Mouse (Mus musculus): ENCODE results near the gene Alpl. TPM values are rescaled to one million over a fixed set of nuclear protein-coding genes. Genes with fewer than 3 reads are reported as not detected.

Alpl gene
- polyA plus RNA-seq, 1 experiment: 1.2 TPM

DNA sequence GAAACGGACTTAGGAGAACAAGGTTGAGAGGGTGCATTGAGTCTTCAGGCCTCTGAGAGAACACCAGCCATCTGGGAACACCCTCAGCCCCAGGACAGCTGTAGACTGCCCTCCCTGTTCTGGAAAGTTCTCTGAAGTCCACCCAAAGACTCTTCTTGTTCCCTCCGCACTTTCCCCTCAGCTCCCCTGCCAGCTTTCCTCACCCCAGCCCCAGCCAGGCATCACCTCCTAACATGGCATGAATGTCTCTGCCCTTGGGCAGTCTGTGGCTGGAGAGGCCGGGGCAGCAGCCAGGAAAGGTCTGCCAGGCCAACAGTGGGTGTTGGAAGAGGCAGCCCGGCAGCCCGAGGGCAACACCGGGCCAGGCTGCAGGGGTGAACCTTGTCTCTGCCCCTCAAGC lies 27.4 kb downstream of the Alpl start:
- Histone ChIP-seq H3K36me3 (ENCODE audit: control insufficient read depth) (no peaks in the 10 kb centered on the region), H3K4me3 (replicated peaks) (no peak overlapping the region), H3K9me3 (ENCODE audit: control insufficient read depth, low read length) (no peaks in the 10 kb centered on the region), H3K27me3 (ENCODE audit: control insufficient read depth) (peaks cover 44% of the 10 kb centered on the region), H3K4me1 (ENCODE audit: control insufficient read depth) (peaks cover 26% of the 10 kb centered on the region)
- TF ChIP-seq GATA1 (IDR thresholded peaks at IDR 0.05; ENCODE audit: low read length): no peak
- no peak for TF ChIP-seq TAL1 (IDR thresholded peaks at IDR 0.05; ENCODE audit: low read length)

GRCm38 (mm10) chr4:137768381-137768780 lies 27.8 kb downstream of the Alpl start:
- Histone ChIP-seq H3K4me1 (ENCODE audit: control insufficient read depth) (peaks cover 26% of the 10 kb centered on the region), H3K4me3 (replicated peaks) (no peak overlapping the region), H3K27me3 (ENCODE audit: control insufficient read depth) (peaks cover 39% of the 10 kb centered on the region), H3K9me3 (ENCODE audit: control insufficient read depth, low read length) (no peaks in the 10 kb centered on the region), H3K36me3 (ENCODE audit: control insufficient read depth) (no peaks in the 10 kb centered on the region)
- TF ChIP-seq TAL1 (IDR thresholded peaks at IDR 0.05; ENCODE audit: low read length) (no peak), GATA1 (IDR thresholded peaks at IDR 0.05; ENCODE audit: low read length) (no peak)

DNA sequence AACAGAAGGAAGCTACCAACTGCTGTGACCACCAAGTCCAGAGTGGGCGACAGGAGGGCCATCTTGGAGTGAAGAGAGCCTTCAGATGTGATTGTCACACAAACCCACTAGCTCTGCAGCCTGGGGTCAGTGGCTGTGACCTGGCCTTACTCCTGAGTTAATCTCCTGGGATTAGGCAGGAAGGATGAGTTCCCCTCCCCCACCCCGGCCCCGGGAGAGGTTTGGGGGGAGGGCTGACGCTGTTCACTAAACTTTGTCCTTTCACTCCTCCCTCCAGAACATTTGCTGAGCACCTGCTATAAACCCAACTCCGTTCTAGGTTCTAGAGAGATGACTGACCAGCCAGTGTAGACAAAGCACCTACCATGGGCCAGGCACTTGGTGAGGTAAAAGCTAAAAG lies 29.8 kb downstream of the Alpl start:
- Histone ChIP-seq H3K27me3 (ENCODE audit: control insufficient read depth) (peaks cover 33% of the 10 kb centered on the region), H3K36me3 (ENCODE audit: control insufficient read depth) (no peaks in the 10 kb centered on the region), H3K9me3 (ENCODE audit: control insufficient read depth, low read length) (no peaks in the 10 kb centered on the region), H3K4me3 (replicated peaks) (no peak overlapping the region), H3K4me1 (ENCODE audit: control insufficient read depth) (peaks cover 20% of the 10 kb centered on the region)
- TF ChIP-seq GATA1 (IDR thresholded peaks at IDR 0.05; ENCODE audit: low read length) (no peak), TAL1 (IDR thresholded peaks at IDR 0.05; ENCODE audit: low read length) (no peak)

DNA sequence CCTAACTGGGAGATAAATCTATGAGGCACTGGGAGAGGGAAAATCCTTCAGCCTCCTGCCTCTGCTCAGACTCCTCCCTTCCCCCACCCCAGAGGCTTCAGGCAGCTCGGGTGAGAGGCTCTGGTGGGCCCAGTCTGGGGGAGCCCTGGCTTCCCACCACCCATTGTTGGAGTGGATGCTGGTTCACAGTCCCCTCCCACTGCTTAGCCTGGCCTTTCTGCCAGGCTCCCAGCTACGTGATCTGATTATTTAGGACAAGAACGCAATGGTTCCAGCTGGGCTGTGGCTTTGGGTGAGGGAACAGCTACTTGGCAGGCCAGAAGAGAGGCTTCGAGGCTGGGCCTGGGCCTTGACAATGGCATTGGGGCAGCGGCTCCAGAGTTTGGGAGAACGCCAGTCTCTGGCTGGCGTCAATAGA lies 30.6 kb downstream of the Alpl start:
- no peak for TF ChIP-seq TAL1 (IDR thresholded peaks at IDR 0.05; ENCODE audit: low read length)
- TF ChIP-seq GATA1 (IDR thresholded peaks at IDR 0.05; ENCODE audit: low read length): no peak
- no peaks in the 10 kb centered on the region for H3K36me3 ChIP-seq (ENCODE audit: control insufficient read depth)
- peaks cover 21% of the 10 kb centered on the region for H3K4me1 ChIP-seq (ENCODE audit: control insufficient read depth)
- peaks cover 31% of the 10 kb centered on the region for H3K27me3 ChIP-seq (ENCODE audit: control insufficient read depth)
- no peaks in the 10 kb centered on the region for H3K9me3 ChIP-seq (ENCODE audit: control insufficient read depth, low read length)
- no peak overlapping the region for H3K4me3 ChIP-seq (replicated peaks)

GRCm38 (mm10) chr4:137764621-137765020 lies 31.6 kb downstream of the Alpl start:
- Histone ChIP-seq H3K4me3 (replicated peaks) (no peak overlapping the region), H3K4me1 (ENCODE audit: control insufficient read depth) (peaks cover 18% of the 10 kb centered on the region), H3K9me3 (ENCODE audit: control insufficient read depth, low read length) (no peaks in the 10 kb centered on the region), H3K36me3 (ENCODE audit: control insufficient read depth) (no peaks in the 10 kb centered on the region), H3K27me3 (ENCODE audit: control insufficient read depth) (peaks cover 25% of the 10 kb centered on the region)
- TF ChIP-seq GATA1 (IDR thresholded peaks at IDR 0.05; ENCODE audit: low read length): no peak
- TF ChIP-seq TAL1 (IDR thresholded peaks at IDR 0.05; ENCODE audit: low read length): no peak

- Histone ChIP-seq H3K27me3 (ENCODE audit: control insufficient read depth) (peaks cover 25% of the 10 kb centered on the region), H3K9me3 (ENCODE audit: control insufficient read depth, low read length) (no peaks in the 10 kb centered on the region), H3K4me3 (replicated peaks) (no peak overlapping the region), H3K36me3 (ENCODE audit: control insufficient read depth) (no peaks in the 10 kb centered on the region), H3K4me1 (ENCODE audit: control insufficient read depth) (peaks cover 19% of the 10 kb centered on the region)
- no peak for TF ChIP-seq GATA1 (IDR thresholded peaks at IDR 0.05; ENCODE audit: low read length)
- TF ChIP-seq TAL1 (IDR thresholded peaks at IDR 0.05; ENCODE audit: low read length): no peak
Measured at GRCm38 (mm10) chr4:137763920-137764495, 32.2 kb downstream of the Alpl start.

- Histone ChIP-seq H3K36me3 (ENCODE audit: control insufficient read depth) (no peaks in the 10 kb centered on the region), H3K9me3 (ENCODE audit: control insufficient read depth, low read length) (no peaks in the 10 kb centered on the region), H3K4me3 (replicated peaks) (no peak overlapping the region), H3K27me3 (ENCODE audit: control insufficient read depth) (peaks cover 24% of the 10 kb centered on the region), H3K4me1 (ENCODE audit: control insufficient read depth) (peaks cover 19% of the 10 kb centered on the region)
- no peak for TF ChIP-seq GATA1 (IDR thresholded peaks at IDR 0.05; ENCODE audit: low read length)
- TF ChIP-seq TAL1 (IDR thresholded peaks at IDR 0.05; ENCODE audit: low read length): no peak
Measured at GRCm38 (mm10) chr4:137762886-137763285, 33.3 kb downstream of the Alpl start.

- Histone ChIP-seq H3K4me1 (ENCODE audit: control insufficient read depth) (peaks cover 67% of the 10 kb centered on the region), H3K27me3 (ENCODE audit: control insufficient read depth) (peaks cover 19% of the 10 kb centered on the region), H3K4me3 (replicated peaks) (no peak overlapping the region), H3K36me3 (ENCODE audit: control insufficient read depth) (peaks cover 21% of the 10 kb centered on the region), H3K9me3 (ENCODE audit: control insufficient read depth, low read length) (no peaks in the 10 kb centered on the region)
- TF ChIP-seq GATA1 (IDR thresholded peaks at IDR 0.05; ENCODE audit: low read length) (no peak), TAL1 (IDR thresholded peaks at IDR 0.05; ENCODE audit: low read length) (no peak)
Measured at GRCm38 (mm10) chr4:137754446-137754845, 41.7 kb downstream of the Alpl start.

- no peak for TF ChIP-seq TAL1 (IDR thresholded peaks at IDR 0.05; ENCODE audit: low read length)
- peak; percentile 50; the same call in 1 of the 2 replicates for TF ChIP-seq GATA1 (IDR thresholded peaks at IDR 0.05; ENCODE audit: low read length)
- peaks cover 27% of the 10 kb centered on the region for H3K36me3 ChIP-seq (ENCODE audit: control insufficient read depth)
- H3K4me3 ChIP-seq (replicated peaks): peak overlapping the region; percentile 44
- peaks cover 19% of the 10 kb centered on the region for H3K27me3 ChIP-seq (ENCODE audit: control insufficient read depth)
- H3K9me3 ChIP-seq (ENCODE audit: control insufficient read depth, low read length): no peaks in the 10 kb centered on the region
- peaks cover 79% of the 10 kb centered on the region for H3K4me1 ChIP-seq (ENCODE audit: control insufficient read depth)
Measured at GRCm38 (mm10) chr4:137753199-137753598, 43.0 kb downstream of the Alpl start.

DNA sequence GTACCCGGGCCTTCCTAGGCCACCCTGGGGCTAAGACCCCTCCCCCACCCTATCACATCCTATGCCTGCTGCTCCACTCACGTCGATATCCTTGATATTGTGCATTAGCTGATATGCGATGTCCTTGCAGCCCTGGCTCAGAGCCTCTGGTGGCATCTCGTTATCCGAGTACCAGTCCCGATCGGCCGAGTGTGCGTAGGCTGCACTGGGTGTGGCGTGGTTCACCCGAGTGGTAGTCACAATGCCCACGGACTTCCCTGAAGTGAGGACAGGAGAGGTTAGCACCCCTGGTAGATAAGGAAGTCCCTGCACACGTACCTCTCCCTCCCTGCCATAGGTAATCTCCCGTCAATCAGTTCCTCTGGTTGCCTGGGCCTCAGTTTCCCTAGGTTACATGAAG lies 43.7 kb downstream of the Alpl start:
- peak; percentile 26; the same call in 1 of the 3 replicates for TF ChIP-seq TAL1 (IDR thresholded peaks at IDR 0.05; ENCODE audit: low read length)
- peak; percentile 70 for TF ChIP-seq GATA1 (IDR thresholded peaks at IDR 0.05; ENCODE audit: low read length)
- H3K9me3 ChIP-seq (ENCODE audit: control insufficient read depth, low read length): no peaks in the 10 kb centered on the region
- H3K27me3 ChIP-seq (ENCODE audit: control insufficient read depth): peaks cover 21% of the 10 kb centered on the region
- peaks cover 86% of the 10 kb centered on the region for H3K4me1 ChIP-seq (ENCODE audit: control insufficient read depth)
- peak overlapping the region; percentile 69 for H3K4me3 ChIP-seq (replicated peaks)
- peaks cover 29% of the 10 kb centered on the region for H3K36me3 ChIP-seq (ENCODE audit: control insufficient read depth)

Measured in erythroblast, embryonic 14.5 days (primary cell).